Mouse (Mus musculus) hindbrain, embryonic 13.5 days (tissue): ENCODE measurements at regions not wholly inside any gene's neighbourhood (a gene's known extent, or its start where the extent isn't known, plus 50 kb on each side); places are given as distances from the start of the nearest gene placed in this dataset.

ENCODE experiments used
- ATAC-seq: fragments of 200-750 bp; cut with Nextera tagmentation; 2 replicates; pipeline ENCODE4 v1.8.0; 2017; ENCODE audit warnings: moderate TSS enrichment; ENCODE audit not compliant: low FRiP score
- H3K27ac ChIP-seq: fragments of 300-500 bp; sonication (generic); 2 replicates; pipeline ENCODE4 v1.5.1; 2015; ENCODE audit warnings: inconsistent platforms, mild to moderate bottlenecking, moderate library complexity
- H3K27me3 ChIP-seq: fragments of 300-500 bp; sonication (generic); 2 replicates; pipeline ENCODE4 v1.6.1; 2015; ENCODE audit warnings: mild to moderate bottlenecking, inconsistent platforms
- H3K36me3 ChIP-seq: fragments of 300-500 bp; sonication (generic); 2 replicates; pipeline ENCODE4 v1.6.1; 2015; ENCODE audit warnings: mild to moderate bottlenecking, inconsistent platforms
- H3K4me1 ChIP-seq: fragments of 300-500 bp; sonication (generic); replicated peaks from 2 replicates; pipeline ENCODE4 v1.6.1; 2015; ENCODE audit warnings: inconsistent platforms
- H3K4me2 ChIP-seq: fragments of 300-500 bp; sonication (generic); 2 replicates; pipeline ENCODE4 v1.6.1; 2015; ENCODE audit warnings: inconsistent platforms, mild to moderate bottlenecking, moderate library complexity
- H3K4me3 ChIP-seq: fragments of 300-500 bp; sonication (generic); 2 replicates; pipeline ENCODE4 v1.5.1; 2015; ENCODE audit warnings: mild to moderate bottlenecking, inconsistent platforms
- H3K9ac ChIP-seq: fragments of 300-500 bp; sonication (generic); 2 replicates; pipeline ENCODE4 v1.6.1; 2015; ENCODE audit warnings: mild to moderate bottlenecking, inconsistent platforms
- H3K9me3 ChIP-seq: fragments of 300-500 bp; sonication (generic); 2 replicates; pipeline ENCODE4 v1.6.1; 2016; ENCODE audit warnings: inconsistent platforms
- WGBS: fragments of 180-500 bp; shearing (Covaris S2); methylation state at CpG from one replicate; pipeline ENCODE4 v1.1.7; 2015; 5-methylcytosine and 5-hydroxymethylcytosine counted together

GRCm38 (mm10) chr15:93990139-93990538, 394.4 kb upstream of the Prickle1 start:
- WGBS, result 21% methylated on average over 3 of the region's 3 CpGs
- H3K27ac ChIP-seq, result no peak overlapping the region; the same call in 1 of the 2 replicates

DNA sequence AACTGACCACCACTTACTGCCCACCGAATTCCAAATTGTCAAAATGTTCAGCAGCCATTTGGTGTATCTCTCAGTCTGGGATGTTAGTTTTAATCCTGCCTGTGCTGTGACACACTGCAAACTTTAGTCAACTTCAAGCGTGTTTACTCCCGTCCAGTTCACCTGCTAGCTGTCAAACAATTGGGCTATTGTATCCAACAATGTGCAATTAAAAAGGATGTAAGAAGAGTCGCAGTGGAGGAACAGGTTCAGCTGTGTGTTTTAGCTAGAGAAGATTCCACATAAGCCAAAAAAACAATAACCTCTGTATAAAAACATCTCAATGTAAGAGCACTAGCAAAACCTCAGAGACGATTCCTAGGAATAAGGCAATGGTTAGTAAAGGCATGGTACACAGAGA, 392.7 kb upstream of the Prickle1 start:
- H3K27ac ChIP-seq, result no peak overlapping the region
- 83% methylated on average over 5 of the region's 5 CpGs for WGBS
- H3K4me1 ChIP-seq, result no peaks in the 10 kb centered on the region

More at GRCm38 (mm10) chr15:93990139-93990538, 394.4 kb upstream of the Prickle1 start:
- H3K4me1 ChIP-seq, result peaks cover 7% of the 10 kb centered on the region
- H3K9me3 ChIP-seq, result no peaks in the 10 kb centered on the region
- H3K36me3 ChIP-seq, result no peaks in the 10 kb centered on the region
- ATAC-seq, result no peak
- H3K4me3 ChIP-seq, result no peak overlapping the region
- no peak overlapping the region for H3K9ac ChIP-seq
- no peak overlapping the region for H3K4me2 ChIP-seq
- no peaks in the 10 kb centered on the region for H3K27me3 ChIP-seq

GRCm38 (mm10) chr15:93986631-93987429, 391.1 kb upstream of the Prickle1 start:
- H3K4me3 ChIP-seq, result no peak overlapping the region
- H3K4me1 ChIP-seq, result no peaks in the 10 kb centered on the region
- no peak overlapping the region for H3K27ac ChIP-seq
- H3K36me3 ChIP-seq, result no peaks in the 10 kb centered on the region
- no peak for ATAC-seq
- H3K9ac ChIP-seq, result no peak overlapping the region
- no peaks in the 10 kb centered on the region for H3K9me3 ChIP-seq
- H3K27me3 ChIP-seq, result no peaks in the 10 kb centered on the region
- WGBS, result 87% methylated on average over 6 of the region's 6 CpGs
- no peak overlapping the region for H3K4me2 ChIP-seq

More for the DNA sequence above, 392.7 kb upstream of the Prickle1 start:
- no peak overlapping the region for H3K9ac ChIP-seq
- no peaks in the 10 kb centered on the region for H3K36me3 ChIP-seq
- no peak overlapping the region for H3K4me3 ChIP-seq
- ATAC-seq, result no peak
- no peak overlapping the region for H3K4me2 ChIP-seq
- no peaks in the 10 kb centered on the region for H3K27me3 ChIP-seq
- H3K9me3 ChIP-seq, result no peaks in the 10 kb centered on the region

- no peak overlapping the region for H3K4me2 ChIP-seq
- no peak for ATAC-seq
- WGBS, result 84% methylated on average over 9 of the region's 9 CpGs
Observed at GRCm38 (mm10) chr15:93982091-93982490, 386.4 kb upstream of the Prickle1 start.

DNA sequence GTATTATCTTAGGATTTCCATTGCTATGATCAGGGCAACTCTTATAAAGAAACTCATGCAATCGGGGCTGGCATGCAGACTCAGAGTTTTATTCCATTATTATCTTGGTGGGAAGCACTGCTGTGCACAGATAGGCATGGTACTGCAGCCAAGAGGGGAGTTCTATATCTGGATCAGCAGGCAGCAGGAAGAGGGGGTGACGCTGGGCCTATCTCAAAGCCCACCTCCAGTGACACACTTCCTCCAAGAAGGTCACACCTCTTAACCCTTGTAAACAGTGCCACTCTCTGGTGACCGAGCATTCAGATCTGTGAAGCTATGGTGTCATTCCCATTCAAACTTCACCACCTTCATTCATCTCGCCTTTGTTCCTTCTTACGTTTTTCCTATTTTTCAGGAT, 381.8 kb upstream of the Prickle1 start:
- H3K27ac ChIP-seq, result no peak overlapping the region
- H3K4me1 ChIP-seq, result no peaks in the 10 kb centered on the region
- H3K9ac ChIP-seq, result no peak overlapping the region
- no peaks in the 10 kb centered on the region for H3K9me3 ChIP-seq
- 66% methylated on average over 5 of the region's 5 CpGs for WGBS
- H3K36me3 ChIP-seq, result no peaks in the 10 kb centered on the region
- H3K4me3 ChIP-seq, result no peak overlapping the region
- H3K27me3 ChIP-seq, result no peaks in the 10 kb centered on the region
- ATAC-seq, result no peak
- no peak overlapping the region for H3K4me2 ChIP-seq

More at GRCm38 (mm10) chr15:93982091-93982490, 386.4 kb upstream of the Prickle1 start:
- Histone ChIP-seq H3K4me1 (no peaks in the 10 kb centered on the region), H3K9ac (no peak overlapping the region), H3K4me3 (no peak overlapping the region), H3K27me3 (no peaks in the 10 kb centered on the region), H3K27ac (no peak overlapping the region), H3K9me3 (no peaks in the 10 kb centered on the region), H3K36me3 (no peaks in the 10 kb centered on the region)

DNA sequence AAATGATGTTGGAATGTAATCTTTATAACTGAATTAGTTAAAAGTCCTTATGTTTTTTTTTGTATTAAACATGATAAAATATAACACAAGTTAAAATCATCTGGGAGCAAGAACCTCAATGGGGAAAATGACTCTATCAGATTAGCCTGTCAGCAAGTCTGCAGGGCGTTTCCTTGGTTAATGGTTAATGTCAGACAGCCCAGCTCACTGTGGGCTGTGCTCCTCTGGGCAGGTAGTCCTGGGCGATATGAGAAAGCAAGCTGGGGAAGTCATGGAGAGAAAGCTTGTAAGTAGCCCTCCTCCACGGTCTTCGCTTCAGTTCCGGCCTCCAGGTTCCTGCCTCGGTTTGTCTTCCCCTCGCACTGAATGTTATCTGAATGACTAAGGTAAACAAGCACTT, 379.0 kb upstream of the Prickle1 start:
- no peak for ATAC-seq
- WGBS, result 66% methylated on average over 7 of the region's 7 CpGs
- no peaks in the 10 kb centered on the region for H3K36me3 ChIP-seq
- H3K4me1 ChIP-seq, result no peaks in the 10 kb centered on the region
- H3K27me3 ChIP-seq, result no peaks in the 10 kb centered on the region
- no peak overlapping the region for H3K27ac ChIP-seq
- H3K9ac ChIP-seq, result no peak overlapping the region
- H3K4me3 ChIP-seq, result no peak overlapping the region
- no peaks in the 10 kb centered on the region for H3K9me3 ChIP-seq
- H3K4me2 ChIP-seq, result no peak overlapping the region

DNA sequence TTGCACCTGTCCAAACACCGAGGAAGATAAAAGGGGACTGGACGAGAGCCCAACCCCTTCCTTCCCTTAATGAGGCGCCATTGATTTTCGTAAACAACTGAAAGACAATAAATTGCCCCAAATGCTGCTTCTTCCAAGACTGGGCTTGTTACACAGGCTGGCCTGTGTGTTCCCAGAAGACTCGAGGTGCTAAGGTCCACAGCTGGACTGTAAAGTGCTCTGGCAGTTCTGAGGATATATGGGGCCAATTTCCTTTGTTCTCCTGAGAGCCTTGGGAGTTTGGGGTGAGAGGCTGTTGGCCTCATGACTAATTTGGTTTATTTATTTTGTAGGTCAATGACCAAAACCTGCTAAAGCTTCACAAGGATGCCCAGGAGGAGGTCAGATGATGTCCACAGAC, 377.3 kb upstream of the Prickle1 start:
- Histone ChIP-seq H3K9me3 (no peaks in the 10 kb centered on the region), H3K27me3 (no peaks in the 10 kb centered on the region), H3K9ac (no peak overlapping the region), H3K4me3 (no peak overlapping the region), H3K4me1 (no peaks in the 10 kb centered on the region), H3K36me3 (no peaks in the 10 kb centered on the region), H3K4me2 (no peak overlapping the region), H3K27ac (no peak overlapping the region)
- WGBS, result 69% methylated on average over 5 of the region's 5 CpGs
- no peak for ATAC-seq

GRCm38 (mm10) chr15:93961950-93962349, 366.3 kb upstream of the Prickle1 start:
- no peaks in the 10 kb centered on the region for H3K9me3 ChIP-seq
- H3K4me2 ChIP-seq, result no peak overlapping the region
- H3K4me1 ChIP-seq, result peaks cover 3% of the 10 kb centered on the region
- no peak overlapping the region for H3K9ac ChIP-seq
- H3K27me3 ChIP-seq, result no peaks in the 10 kb centered on the region
- H3K4me3 ChIP-seq, result no peak overlapping the region
- no peak for ATAC-seq
- no peak overlapping the region for H3K27ac ChIP-seq
- H3K36me3 ChIP-seq, result no peaks in the 10 kb centered on the region

- ATAC-seq, result no peak
- no peaks in the 10 kb centered on the region for H3K36me3 ChIP-seq
- H3K4me2 ChIP-seq, result no peak overlapping the region
- H3K4me3 ChIP-seq, result no peak overlapping the region
- no peaks in the 10 kb centered on the region for H3K9me3 ChIP-seq
- H3K27ac ChIP-seq, result no peak overlapping the region
- H3K4me1 ChIP-seq, result peaks cover 3% of the 10 kb centered on the region
- 78% methylated on average over 8 of the region's 8 CpGs for WGBS
- H3K9ac ChIP-seq, result no peak overlapping the region
- H3K27me3 ChIP-seq, result no peaks in the 10 kb centered on the region
Observed at GRCm38 (mm10) chr15:93959931-93960330, 364.2 kb upstream of the Prickle1 start.

DNA sequence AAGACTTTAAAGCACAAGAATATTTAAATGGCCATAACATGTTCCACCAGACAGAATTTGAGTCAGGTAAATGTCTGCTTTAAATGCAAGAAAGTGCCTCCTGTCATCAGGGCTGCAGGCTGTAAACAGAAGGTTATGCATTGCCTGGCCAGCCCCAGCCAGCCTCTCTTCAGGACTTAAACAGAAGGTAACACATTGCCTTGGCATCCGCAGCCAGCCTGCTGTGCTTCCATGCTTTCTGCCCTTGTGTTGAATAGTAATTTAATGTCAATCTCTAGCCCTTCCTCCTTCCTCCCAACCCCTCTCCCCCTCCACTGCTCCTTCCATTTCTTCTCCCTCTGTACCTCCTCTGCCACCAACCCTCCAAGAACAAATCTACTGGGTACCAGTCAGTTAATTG, 362.4 kb upstream of the Prickle1 start:
- no peak overlapping the region for H3K9ac ChIP-seq
- H3K9me3 ChIP-seq, result no peaks in the 10 kb centered on the region
- WGBS, result 42% methylated on average over 1 of the region's 1 CpGs
- no peaks in the 10 kb centered on the region for H3K36me3 ChIP-seq
- no peak overlapping the region for H3K27ac ChIP-seq
- ATAC-seq, result no peak
- H3K4me3 ChIP-seq, result no peak overlapping the region
- H3K4me2 ChIP-seq, result no peak overlapping the region
- no peaks in the 10 kb centered on the region for H3K27me3 ChIP-seq
- H3K4me1 ChIP-seq, result peaks cover 3% of the 10 kb centered on the region

DNA sequence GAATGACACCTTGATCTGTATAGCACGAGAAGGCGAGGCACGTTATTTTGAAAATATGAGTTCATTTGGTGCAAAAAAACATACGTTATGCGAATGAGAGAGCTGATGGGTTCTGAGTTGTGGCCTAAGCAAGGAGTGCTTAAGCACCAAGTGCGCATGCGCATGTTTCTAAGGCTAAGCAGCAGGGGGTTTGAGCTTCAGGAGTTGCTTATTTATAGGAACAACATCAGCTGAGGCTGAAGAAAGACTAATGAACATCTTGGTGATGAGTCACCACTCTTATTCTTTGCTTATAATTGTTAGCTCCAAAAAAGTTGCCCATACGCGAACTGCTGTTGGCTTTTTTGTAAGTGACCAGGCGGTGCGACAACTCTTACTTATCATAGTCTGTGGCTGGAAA, 361.1 kb upstream of the Prickle1 start:
- no peak overlapping the region for H3K27ac ChIP-seq
- H3K4me1 ChIP-seq, result peaks cover 3% of the 10 kb centered on the region
- H3K9me3 ChIP-seq, result no peaks in the 10 kb centered on the region
- H3K4me3 ChIP-seq, result no peak overlapping the region
- WGBS, result 98% methylated on average over 11 of the region's 11 CpGs
- H3K36me3 ChIP-seq, result no peaks in the 10 kb centered on the region
- no peak overlapping the region for H3K9ac ChIP-seq
- H3K4me2 ChIP-seq, result no peak overlapping the region
- ATAC-seq, result no peak
- no peaks in the 10 kb centered on the region for H3K27me3 ChIP-seq

DNA sequence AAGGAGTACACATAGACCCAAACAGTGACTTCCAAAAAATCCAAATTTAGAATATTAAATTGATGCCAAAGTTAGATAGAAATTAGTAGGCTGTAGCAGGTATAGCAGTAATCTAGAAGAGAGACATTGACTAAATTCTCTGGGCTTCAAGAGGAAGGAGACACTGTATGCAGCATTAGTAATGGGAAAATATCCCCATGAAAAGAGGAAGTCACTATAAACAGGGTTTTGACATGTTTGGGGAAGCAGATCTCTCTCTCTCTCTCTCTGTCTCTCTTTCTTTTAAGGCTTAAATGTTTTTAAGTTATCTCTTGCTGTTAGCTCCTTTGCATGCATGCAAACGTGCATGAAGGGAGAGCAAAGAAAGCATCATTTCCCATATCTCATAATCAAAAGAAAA, 357.9 kb upstream of the Prickle1 start:
- no peaks in the 10 kb centered on the region for H3K27me3 ChIP-seq
- no peak for ATAC-seq
- no peak overlapping the region for H3K4me3 ChIP-seq
- 88% methylated on average over 1 of the region's 1 CpGs for WGBS
- H3K4me1 ChIP-seq, result peaks cover 3% of the 10 kb centered on the region
- no peak overlapping the region for H3K4me2 ChIP-seq
- H3K27ac ChIP-seq, result no peak overlapping the region
- H3K9ac ChIP-seq, result no peak overlapping the region
- H3K9me3 ChIP-seq, result no peaks in the 10 kb centered on the region
- H3K36me3 ChIP-seq, result no peaks in the 10 kb centered on the region

DNA sequence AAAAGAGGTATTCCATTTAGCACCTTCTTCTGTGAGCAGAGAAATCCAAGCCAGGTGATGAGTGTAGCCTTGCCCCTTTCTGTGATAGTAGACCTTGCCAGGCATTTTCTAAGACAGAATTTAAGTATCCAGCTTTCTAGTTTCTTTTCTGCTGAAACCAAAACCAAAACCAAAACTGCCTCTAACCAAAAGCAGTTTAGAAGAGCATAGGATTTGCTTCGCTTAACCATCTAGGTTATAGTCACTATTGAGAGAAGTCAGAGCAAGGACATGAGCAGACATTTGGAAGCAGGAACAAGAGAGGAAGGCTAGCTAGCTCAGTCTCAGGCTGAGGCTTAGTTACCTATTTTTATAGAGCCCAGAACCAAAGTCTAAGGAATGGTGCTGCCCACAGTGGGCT, 354.8 kb upstream of the Prickle1 start:
- Histone ChIP-seq H3K4me3 (no peak overlapping the region), H3K4me2 (no peak overlapping the region), H3K9ac (no peak overlapping the region), H3K4me1 (no peaks in the 10 kb centered on the region), H3K9me3 (no peaks in the 10 kb centered on the region), H3K27ac (no peak overlapping the region), H3K36me3 (no peaks in the 10 kb centered on the region), H3K27me3 (no peaks in the 10 kb centered on the region)
- no peak for ATAC-seq
- 94% methylated on average over 1 of the region's 1 CpGs for WGBS
